Mouse (Mus musculus) adrenal gland, adult 2 months (tissue): ENCODE data around the gene Arhgap15. TPM values are rescaled to one million over a fixed set of nuclear protein-coding genes. Genes with fewer than 3 reads are reported as not detected.

Experiments
- DNase-seq: peaks from one replicate; pipeline ENCODE4 v3.0.0; 2021
- polyA plus RNA-seq: library from polyadenylated mRNA; depleted of rRNA; stranded (reverse); fragments of >200 nt; gene quantifications from 2 replicates; pipeline ENCODE4 v1.2.3, GENCODE M21; 2012
- total RNA-seq, 2 experiments: library from RNA; stranded (reverse); gene quantifications; 2 replicates each; pipeline ENCODE4 v1.2.3; 2021

The Arhgap15 gene
- total and polyA plus RNA-seq, 3 experiments = 0.09 to 2.6 (median 1.8) TPM

DNA sequence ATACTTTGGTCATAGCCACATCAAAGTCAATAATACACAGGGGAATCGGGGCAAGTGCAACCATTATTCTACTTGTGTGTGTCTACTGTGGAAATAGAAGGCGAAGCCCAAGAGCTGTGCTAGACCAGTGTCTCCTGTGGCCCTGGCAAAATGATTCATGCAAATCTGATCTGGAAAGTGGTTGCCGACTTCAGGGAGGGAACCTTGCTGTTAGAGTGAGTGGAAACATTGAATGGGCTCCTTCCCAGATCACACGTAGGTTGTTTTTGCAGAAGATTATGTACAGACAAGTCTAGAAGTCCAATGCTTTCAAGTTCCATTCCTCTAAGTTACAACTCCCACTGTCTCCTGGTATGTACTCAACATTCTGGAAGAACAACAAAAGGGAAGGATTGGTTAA, 606.2 kb downstream of the Arhgap15 start:
- DNase-seq = no peak

DNA sequence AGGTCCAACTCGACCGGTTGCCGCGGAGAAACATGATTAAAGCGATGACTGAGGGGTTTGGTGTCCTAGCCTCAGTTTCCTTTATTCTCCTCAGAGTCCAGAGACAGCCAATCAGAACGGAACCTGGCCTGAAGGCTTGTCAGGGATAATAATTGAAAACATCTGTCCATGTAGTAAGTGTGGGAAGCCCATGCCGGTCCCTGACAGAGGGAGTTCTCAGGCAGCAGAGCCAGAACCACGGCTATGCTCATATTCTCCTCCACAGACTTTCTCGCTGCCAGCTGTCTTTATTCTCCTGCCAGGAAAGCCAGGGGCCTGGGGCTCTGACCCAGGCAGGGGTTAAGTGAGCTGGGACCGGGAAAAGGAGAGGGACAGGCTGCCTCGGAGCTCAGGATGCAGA, 606.7 kb downstream of the Arhgap15 start:
- DNase-seq = no peak

DNA sequence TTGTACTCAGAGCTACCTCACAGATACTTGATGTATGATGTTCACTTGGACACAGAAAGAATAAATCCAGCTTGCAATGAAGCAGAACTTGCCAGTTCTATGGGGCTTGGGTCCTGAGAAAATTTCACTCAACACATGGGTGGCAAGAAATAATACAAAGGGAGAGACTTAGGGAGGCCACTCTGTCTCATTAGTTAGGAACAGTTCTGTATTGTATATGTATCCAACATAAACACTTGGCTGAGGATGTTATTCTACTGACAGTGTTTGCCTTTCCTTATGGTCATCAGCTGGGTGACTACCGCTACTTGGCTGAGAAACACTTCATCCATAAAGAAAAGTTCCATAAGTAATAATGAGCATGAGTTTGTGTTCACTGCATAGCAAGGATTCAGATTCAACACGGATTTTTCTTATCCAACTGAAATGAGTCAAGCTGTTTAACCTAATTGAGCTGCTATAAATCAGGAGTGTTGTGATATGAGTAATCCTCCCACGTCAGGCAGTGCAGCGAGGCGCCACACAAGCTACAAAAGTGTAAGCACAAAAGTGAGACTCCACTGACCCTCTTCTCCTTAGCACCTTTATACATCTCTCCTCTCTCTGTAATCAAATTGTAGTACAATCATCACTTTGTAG, 607.7 kb downstream of the Arhgap15 start:
- DNase-seq = no peak

DNA sequence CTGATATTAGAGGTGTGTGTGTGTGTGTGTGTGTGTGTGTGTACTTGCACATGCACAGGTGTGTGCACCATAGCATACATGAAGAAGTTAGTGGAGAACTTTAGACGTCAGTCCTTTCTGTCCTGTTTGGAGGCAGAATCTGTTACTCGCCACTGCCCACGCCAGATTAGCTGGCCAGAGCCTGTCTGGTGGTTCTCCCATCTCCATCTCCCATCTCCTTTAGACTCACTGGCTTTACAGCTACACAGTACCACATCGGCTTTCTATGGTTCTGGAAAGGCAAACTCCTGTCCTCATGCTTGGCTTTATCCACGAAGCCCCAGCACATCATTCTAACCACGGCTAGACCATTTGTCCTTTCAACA, 608.2 kb downstream of the Arhgap15 start:
- no peak for DNase-seq

DNA sequence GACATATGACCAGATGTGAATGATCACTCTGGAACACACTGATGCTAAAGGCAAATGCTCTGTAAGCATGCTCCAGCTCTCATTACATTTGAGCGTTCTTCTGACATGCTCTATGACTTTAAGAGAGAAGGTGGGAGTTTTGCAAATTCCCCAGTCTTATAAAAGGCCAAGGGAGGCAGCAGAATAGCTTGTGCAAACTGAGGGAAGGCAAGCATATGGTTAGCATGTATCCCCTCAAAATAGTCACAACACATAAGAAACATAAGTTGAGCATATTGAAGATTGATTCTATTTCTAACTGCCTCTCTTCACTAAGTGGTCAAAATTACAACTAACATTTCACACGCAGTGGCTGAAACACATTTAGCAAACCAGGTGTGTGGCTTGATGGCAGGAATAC, 631.6 kb downstream of the Arhgap15 start:
- no peak for DNase-seq

DNA sequence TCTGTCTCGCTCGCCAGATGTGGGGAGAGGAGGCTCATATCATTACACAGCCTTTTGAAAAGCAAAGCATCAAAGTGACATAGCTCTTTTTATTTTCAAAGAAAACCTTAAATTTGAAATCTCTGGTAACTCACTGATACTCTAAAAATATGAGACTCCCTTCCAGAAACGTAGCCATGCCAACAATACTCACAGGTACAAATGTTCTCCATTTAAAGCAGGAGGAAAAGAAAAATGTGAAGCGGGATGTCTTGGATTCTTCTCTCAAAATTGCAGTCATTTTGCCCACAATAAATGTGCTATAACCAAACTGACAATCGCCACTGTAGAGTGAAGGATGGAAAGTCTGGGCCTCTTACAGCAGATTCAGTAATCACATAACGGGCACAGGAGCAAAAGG, 635.9 kb downstream of the Arhgap15 start:
- DNase-seq = no peak

DNA sequence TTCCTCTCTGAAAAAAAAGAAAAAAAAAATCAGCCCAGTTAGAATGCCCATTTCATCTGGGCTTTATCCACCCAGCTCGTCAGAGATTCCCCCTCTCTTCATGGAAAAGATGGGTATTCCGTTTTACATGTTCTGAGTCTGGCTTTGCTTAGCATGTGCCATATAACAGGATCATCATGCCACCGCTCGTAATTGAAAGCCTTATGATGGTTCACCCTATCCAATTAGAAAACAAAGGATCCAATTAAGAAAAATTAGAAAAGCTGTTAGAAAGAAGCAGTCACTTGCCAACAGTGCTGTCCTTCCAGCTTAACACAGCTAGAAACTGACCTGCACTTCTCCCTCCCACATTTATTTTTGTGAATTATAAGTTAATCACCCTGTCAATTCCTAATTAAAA, 640.9 kb downstream of the Arhgap15 start:
- DNase-seq = no peak

DNA sequence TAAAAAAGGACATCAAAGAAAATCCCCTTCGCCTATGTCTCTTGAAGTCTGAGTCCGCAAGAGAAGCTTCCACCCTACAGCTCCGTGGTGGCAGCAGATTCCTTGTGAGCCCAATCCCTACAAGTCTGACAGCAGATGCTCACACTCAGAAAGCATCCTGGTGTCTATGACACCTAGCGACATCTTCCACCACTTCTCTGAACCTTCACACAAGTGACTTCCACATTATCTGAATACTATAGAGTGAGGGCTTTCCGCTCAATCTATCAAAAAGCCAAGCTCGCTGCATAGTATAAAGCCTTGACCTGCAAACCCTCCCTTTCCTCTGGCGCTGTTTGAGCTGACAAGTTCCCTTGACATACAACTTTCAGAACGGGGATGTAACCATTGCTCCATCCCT, 645.2 kb downstream of the Arhgap15 start:
- no peak for DNase-seq

DNA sequence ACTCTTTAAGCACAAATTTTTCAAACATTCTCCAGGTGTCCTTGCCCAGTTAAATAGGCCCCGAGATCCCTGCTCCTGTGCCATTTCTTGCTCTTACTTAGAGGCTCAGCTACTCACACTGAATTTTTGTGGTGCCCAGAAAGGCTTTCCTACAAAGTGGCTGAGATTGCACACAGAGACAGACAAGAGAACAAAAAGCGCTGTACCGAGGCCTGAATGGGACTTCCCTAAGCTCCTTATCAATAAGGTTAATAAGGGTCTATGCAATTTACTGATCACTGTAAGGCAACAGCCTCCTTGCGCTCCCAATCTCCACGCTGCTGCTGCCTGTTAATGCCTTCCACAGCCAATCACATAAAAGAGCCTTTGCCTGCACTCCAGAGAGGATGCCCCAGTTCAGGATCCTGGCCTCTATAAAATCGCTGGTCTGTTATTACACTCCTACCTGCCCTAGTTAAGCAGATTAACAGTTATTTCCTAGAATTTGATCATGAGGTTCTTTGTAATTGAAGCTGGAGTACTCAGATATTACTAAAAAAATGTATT, 646.4 kb downstream of the Arhgap15 start:
- DNase-seq = no peak

DNA sequence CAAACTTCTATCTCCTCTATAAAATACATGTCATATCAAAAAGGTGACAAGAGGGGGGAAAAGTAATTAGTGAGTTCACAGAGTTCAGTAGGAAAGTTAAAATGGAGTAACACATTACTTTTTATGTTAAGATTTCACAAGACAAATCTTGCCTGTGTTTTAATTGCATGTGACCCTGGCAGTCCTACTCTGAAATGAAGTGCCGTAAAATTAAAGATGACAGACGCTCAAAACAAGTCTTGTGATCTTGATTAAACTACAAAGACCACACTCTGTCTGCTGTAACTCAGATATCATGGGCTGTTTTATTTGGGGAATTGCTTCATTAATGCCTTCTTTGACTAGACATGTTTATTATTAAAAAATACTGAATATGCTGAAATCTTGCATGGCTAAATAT, 647.0 kb downstream of the Arhgap15 start:
- no peak for DNase-seq

DNA sequence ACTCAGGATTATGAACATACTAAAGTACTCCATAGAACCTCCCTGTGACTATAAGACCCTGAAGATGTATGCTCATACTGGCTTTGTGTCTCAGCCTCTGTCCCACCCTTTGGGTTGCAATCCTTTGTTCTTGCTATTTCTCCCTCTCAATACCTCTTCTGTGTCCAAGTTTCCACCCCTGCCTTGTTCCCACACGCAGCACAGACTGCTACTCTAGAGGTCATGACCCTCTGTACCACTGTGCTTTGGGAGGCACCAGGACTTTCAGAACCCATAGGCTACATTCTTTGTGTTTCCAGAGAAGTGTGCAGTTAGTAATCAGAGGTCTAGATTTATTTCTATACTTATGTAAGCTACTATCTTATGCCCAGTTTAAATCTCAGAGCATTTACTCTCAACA, 648.6 kb downstream of the Arhgap15 start:
- DNase-seq = no peak

DNA sequence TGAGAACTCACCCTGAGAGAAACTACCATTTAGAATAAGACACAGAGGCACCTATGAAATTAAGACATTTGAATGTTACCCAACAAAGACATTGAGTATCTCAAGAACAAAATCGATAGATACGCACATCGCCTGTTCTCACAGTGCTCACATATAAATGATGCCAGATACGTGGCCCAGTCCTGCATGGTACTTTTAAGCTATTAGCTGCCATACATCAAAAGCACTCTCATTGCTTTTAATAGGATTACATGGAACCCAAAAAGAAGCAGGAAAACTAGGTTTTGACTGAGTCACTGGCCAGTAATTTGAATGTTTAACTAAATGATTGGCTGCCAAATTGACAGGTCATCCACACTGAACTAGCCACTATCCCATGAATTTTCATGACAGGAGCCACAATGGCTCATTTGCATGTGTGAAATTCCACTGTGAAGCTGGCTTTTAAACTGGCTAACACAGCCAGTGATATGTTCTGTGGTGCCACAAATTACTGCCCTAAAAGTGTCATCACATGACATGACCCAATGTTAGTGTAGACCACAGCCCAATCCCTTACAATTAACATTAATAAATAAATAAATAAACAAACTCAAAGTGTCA, 649.2 kb downstream of the Arhgap15 start:
- no peak for DNase-seq

DNA sequence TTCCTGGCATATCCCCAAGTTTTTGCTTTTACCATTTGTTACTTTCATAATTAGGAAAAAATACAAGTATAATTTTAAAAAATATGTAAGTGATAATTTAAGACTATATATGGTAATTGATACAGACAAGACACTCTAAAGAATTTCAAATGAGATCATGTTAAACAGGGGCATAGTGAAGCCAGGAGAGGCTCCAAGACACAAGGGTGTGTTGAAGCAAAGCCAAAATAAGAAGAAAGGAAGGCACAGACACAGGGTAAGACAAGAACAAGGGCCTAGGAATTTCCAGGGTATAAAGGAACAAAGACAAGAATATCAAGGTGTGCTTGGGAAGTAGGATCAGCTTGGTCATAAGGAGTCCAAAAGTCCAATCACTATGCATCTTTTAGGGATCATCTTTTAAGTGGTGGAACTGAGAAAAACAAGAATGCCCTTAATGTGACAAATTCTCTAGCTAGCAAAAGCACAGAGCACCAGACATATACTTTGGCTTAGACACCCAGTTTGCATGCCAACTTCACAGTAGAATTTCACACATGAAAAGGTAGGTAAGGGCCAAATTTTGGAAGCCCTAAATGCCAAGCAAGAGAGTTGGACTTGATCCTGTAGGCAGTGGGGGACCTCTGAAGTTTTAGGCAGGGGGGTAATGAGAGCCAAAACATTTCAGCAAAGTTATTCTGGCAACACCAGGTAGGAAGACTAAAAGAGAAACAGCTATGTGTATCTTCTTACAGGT, 650.7 kb downstream of the Arhgap15 start:
- no peak for DNase-seq

DNA sequence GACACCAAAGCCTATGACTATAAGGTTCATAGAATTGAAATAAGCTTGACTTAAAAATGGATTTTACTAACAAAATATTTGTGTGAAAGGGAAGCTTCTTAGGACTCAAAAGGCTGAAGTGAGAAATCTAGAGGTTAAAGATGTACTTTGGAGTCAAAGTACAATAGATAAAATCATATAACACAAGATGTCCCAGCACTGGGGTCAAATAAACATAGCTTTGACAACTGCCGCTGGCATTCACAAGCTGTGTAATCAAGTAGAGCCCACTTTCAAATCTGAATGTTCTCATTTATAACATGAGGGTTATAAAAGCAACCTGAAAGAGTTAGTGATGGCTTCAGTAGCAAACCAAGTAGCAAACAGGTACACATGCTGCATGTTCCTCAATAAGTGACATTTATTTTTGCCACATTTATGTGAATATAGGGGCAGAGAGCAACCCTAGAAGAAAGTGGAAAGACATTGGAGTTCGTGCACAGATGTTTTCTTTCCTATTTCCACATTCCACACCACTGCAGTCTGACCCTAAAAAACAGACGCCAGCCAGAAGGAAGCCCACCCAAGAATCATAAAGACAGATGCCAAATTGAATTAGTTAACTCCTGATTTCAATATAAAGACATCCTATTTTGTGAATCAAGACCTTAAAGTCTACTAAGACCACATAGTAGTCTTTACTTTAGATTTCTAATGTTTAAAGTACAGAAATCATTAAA, 653.2 kb downstream of the Arhgap15 start:
- no peak for DNase-seq

DNA sequence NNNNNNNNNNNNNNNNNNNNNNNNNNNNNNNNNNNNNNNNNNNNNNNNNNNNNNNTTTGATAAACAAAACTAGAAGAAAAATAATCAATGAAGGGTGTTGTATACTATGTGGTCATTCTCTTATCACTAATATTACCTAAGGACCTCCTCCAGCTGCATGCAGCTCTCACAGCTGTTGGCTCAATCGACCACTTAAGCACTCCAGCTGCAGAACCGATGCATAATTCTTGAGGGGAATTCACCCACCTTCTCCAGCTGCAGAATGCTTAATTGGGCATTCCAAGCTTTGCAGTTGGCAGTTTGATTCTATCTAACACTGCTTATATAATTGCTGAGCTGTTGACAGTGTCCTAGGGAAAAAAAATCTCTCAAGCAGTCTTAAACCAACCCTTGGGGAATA, 663.0 kb downstream of the Arhgap15 start:
- DNase-seq = no peak

DNA sequence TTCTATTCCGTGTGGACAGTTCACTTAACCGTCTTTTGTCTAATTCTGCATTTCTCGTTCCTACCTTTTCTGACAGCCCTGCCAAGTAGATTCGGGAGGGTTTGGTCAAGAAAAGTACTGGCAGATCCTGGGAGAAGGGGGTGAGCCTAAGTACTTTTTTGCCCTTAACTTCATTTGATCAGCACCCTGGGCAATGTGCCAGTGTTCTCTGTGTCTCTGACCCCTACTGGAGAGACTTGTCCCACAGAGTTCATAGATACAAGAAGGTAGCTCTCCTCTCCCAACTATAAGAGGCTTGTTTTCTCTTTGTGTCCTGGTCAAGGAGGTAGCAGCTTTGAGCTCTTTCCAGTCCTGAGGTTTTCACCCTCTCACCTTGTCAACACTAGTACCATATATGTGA, 667.7 kb downstream of the Arhgap15 start:
- no peak for DNase-seq

DNA sequence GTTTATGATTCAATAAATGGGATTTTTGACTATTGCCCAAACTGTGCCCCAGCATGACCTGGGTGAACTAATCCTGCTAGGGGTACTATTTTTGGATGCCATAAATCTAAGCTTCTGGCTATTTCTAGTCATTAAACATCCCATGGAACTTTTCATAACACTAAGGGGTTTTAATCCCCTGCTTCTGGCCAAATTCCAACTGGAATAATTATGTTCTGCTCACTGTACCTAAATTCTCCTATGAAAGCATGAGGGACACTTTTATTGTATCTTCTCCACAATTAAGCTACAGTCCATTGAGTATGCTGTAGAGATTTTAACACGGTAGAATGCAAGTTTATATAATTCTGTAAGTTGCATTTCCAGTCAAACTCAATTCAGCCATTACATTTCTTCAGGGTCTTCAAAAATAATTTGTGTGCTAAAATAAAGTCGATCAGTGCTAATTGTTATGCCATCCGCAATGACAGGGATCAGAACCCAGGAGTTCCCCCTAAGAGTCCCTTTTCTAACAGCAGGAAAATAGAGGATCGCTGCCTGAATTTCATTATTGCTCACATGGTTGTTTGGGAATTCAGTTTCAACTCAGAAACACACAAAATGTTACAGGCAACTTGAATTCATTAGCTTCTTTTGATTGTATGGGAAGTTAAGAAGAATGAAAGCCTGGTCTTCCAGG, 671.1 kb downstream of the Arhgap15 start:
- DNase-seq = no peak

DNA sequence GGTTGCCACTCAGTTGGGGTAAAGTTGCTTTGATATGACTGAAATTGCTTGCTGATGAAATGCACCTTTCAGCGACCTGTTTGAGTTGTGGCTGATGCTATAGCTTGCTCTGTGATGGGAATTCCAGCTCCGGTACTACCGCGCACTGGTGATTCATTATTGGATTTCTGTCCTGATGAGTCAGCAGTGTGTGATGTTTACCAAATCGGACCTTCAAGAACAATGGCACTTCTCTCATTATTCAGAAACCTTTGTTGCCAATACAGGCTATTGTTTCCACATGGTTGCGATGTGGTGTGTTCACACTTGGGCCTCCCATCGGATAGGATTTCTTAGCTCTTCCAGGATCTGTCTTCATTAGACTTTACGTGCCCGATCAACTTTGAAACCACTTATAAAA, 681.9 kb downstream of the Arhgap15 start:
- no peak for DNase-seq

DNA sequence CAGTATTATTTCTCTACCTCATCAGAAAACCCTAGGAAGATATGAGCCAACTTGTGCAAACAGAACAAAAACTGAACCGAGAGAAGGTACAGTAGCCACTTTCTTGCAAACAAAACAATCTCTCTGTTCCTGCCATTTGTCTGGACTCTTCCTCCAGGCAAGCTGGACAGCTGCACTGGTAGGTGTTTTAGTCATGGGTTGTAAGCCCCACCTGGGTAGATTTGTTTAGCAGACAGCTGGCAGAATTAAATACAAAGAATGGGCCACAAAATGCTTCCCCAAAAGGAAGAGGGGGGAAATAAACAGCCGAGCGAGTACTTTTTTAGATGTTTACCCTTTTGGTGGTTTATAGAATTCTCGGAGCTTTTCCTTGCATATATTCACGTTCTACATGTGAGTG, 688.0 kb downstream of the Arhgap15 start:
- DNase-seq = no peak

DNA sequence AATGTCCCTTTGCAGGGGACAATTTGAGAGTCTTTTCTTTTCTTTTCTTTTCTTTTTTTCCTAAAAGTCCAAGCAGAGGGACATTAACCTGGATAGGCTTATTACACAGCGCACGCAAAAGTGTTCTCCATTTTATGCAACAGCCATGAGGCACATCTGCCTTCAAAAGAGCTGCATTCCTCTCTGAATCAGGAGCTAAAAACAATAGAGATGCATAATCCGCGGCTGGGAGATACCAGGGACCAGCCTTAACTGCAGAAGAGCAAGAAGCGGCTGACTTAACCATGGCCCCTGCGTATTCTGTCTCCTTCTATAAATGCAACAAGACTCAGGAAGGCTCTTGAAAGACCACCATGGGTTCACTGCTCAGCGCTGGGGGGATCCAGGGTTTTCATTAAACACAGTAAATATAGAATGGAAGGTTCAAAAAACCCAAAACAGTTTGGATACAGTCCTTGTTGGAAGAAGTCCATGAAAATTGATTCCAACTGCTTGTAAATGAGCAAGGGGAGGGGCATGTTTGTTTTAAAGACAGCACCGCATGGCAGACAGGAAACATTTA, 689.0 kb downstream of the Arhgap15 start:
- no peak for DNase-seq

DNA sequence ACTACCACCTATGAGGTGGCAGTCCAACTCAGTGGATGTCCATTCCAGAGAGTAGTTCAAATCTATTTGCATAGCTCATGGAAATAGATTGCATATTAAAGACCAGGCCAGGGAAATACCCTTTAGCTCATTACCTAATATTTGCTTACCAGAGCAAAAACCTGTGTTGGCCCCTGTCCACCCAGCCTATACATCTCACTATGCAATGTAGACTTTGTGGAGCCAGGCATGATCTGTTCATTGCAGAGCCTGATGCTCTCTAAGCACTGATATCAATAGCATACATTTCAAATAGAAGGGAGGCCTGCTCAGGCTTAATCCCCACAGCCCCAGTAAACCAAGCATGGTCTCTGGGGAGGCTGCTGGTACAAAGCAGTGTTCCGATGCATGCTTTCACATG, 689.4 kb downstream of the Arhgap15 start:
- DNase-seq = no peak

DNA sequence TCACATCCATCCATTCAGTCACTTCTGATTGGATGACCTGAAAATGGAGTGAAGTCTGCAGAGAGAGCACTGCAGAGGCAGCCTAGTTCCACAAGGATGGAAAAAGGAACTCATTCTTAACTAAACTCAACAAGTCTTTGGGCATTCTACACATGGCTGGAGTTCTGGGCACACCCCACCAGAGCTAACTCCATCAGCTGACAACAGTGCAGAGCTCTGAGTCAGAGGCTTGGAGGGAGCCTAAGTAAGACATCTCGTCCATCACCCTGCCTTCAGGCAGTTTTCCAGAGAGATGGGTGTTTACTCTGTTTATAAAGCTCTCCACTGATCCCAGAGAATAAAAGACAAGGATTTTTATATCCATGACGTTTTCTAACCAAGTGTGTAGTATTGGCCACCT, 696.3 kb downstream of the Arhgap15 start:
- no peak for DNase-seq
